Mouse (Mus musculus) limb, embryonic 14.5 days (tissue): ENCODE measurements around the gene Cd47. TPM values are rescaled to one million over a fixed set of nuclear protein-coding genes. Genes with fewer than 3 reads are reported as not detected.

ENCODE experiments used
- ATAC-seq: fragments of 200-750 bp; cut with Nextera tagmentation; 2 replicates; pipeline ENCODE4 v1.8.0; 2017; ENCODE audit warnings: low read depth, moderate number of reproducible peaks, moderate TSS enrichment; ENCODE audit not compliant: low FRiP score
- DNase-seq: peaks from one replicate; pipeline ENCODE4 v3.0.0-alpha.2; 2015; ENCODE audit warnings: low spot score
- H3K27ac ChIP-seq: fragments of 300-500 bp; sonication (generic); replicated peaks from 2 replicates; pipeline ENCODE4 v1.5.1; 2014; ENCODE audit warnings: low read depth, mild to moderate bottlenecking, low read length, moderate library complexity, mixed read lengths
- H3K27me3 ChIP-seq: fragments of 300-500 bp; sonication (generic); 2 replicates; pipeline ENCODE4 v1.6.1; 2014; ENCODE audit warnings: low read length, mixed read lengths; ENCODE audit not compliant: control insufficient read depth, insufficient read depth
- H3K36me3 ChIP-seq: fragments of 300-500 bp; sonication (generic); 2 replicates; pipeline ENCODE4 v1.6.1; 2014; ENCODE audit warnings: mild to moderate bottlenecking, low read length, moderate library complexity, mixed read lengths; ENCODE audit not compliant: control insufficient read depth, insufficient read depth
- H3K4me1 ChIP-seq: fragments of 300-500 bp; sonication (generic); 2 replicates; pipeline ENCODE4 v1.6.1; 2014; ENCODE audit warnings: antibody characterized with exemption, low read length, mixed read lengths; ENCODE audit not compliant: control insufficient read depth, insufficient read depth
- H3K4me2 ChIP-seq: fragments of 300-500 bp; sonication (generic); replicated peaks from 2 replicates; pipeline ENCODE4 v1.6.1; 2014; ENCODE audit warnings: low read depth, mild to moderate bottlenecking, low read length, moderate library complexity; ENCODE audit not compliant: severe bottlenecking
- H3K4me3 ChIP-seq: fragments of 300-500 bp; sonication (generic); replicated peaks from 2 replicates; pipeline ENCODE4 v1.5.1; 2014; ENCODE audit warnings: low read length
- H3K9ac ChIP-seq: fragments of 300-500 bp; sonication (generic); 2 replicates; pipeline ENCODE4 v1.6.1; 2014; ENCODE audit warnings: mild to moderate bottlenecking, low read depth, low read length, moderate library complexity; ENCODE audit not compliant: severe bottlenecking
- H3K9me3 ChIP-seq: fragments of 300-500 bp; sonication (generic); 2 replicates; pipeline ENCODE4 v1.6.1; 2016; ENCODE audit warnings: low read length; ENCODE audit not compliant: control insufficient read depth
- POLR2A ChIP-seq: fragments of 200-500 bp; IDR thresholded peaks from 2 replicates; pipeline ENCODE4 v1.8.0; 2012; ENCODE audit warnings: inconsistent platforms, mild to moderate bottlenecking, moderate library complexity, borderline replicate concordance; ENCODE audit not compliant: insufficient read depth, insufficient read length; ENCODE audit errors: extremely low read depth
- WGBS: fragments of 180-500 bp; shearing (Covaris S2); extraction: QIAGEN DNeasy Blood & Tissue Kit; methylation state at CpG from one replicate; pipeline ENCODE4 v1.1.7; 2014; 5-methylcytosine and 5-hydroxymethylcytosine counted together
- polyA plus RNA-seq, 2 experiments: library from polyadenylated mRNA; depleted of rRNA in 1 of 2; stranded (reverse) in 1 of 2; unstranded in 1 of 2; fragments of >200 nt; fragmentation: Nextera tagmentation in 1 of 2; extraction: Ambion mirVana in 1 of 2; gene quantifications; 2 replicates each; pipeline versions ENCODE4 v1.2.1 to v1.2.3; 2012 to 2014

The Cd47 gene
- polyA plus RNA-seq, 2 experiments, result 29.5 to 91.0 TPM

- no peak overlapping the region for H3K9ac ChIP-seq
- H3K36me3 ChIP-seq, result no peaks in the 10 kb centered on the region
- H3K4me3 ChIP-seq, result no peak overlapping the region
- ATAC-seq (no peak), DNase-seq (no peak)
- TF ChIP-seq POLR2A, result no peak
- H3K4me1 ChIP-seq, result peaks cover 10% of the 10 kb centered on the region
- no peaks in the 10 kb centered on the region for H3K9me3 ChIP-seq
- WGBS, result 88% methylated on average over 18 of the region's 18 CpGs
- H3K4me2 ChIP-seq, result no peak overlapping the region
- H3K27ac ChIP-seq, result no peak overlapping the region
- H3K27me3 ChIP-seq, result no peaks in the 10 kb centered on the region
Observed at GRCm38 (mm10) chr16:49807862-49808430, 7.6 kb downstream of the Cd47 start.

DNA sequence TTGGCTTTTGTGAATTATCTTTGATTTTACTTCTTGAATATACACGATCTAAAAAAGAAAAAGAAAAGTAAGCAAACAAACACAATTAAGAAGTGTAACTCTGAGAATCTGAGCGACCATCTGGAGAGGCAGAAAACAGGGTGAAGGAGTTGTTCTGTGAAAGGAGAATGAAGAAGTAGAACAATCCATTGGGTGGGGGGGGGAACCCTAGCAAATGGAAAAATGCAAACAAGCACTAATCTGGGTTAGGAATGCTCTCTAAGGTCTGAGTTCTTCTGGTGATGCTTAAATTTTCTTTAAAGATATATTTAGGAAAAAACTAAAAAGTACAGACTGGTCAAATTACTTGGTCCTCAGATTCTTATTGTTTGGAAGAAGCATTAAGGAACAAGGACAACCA, 11.6 kb downstream of the Cd47 start:
- 90% methylated on average over 2 of the region's 2 CpGs for whole genome bisulfite sequencing
- ATAC-seq, result no peak
- DNase-seq, result no peak
- Histone ChIP-seq H3K27ac (no peak overlapping the region), H3K9ac (no peak overlapping the region), H3K36me3 (no peaks in the 10 kb centered on the region), H3K27me3 (no peaks in the 10 kb centered on the region), H3K4me1 (0 out of 2 replicates have a peak, but pooled peaks cover 5% of the 10 kb centered on the region), H3K9me3 (no peaks in the 10 kb centered on the region), H3K4me3 (no peak overlapping the region), H3K4me2 (no peak overlapping the region)
- TF ChIP-seq POLR2A, result no peak

DNA sequence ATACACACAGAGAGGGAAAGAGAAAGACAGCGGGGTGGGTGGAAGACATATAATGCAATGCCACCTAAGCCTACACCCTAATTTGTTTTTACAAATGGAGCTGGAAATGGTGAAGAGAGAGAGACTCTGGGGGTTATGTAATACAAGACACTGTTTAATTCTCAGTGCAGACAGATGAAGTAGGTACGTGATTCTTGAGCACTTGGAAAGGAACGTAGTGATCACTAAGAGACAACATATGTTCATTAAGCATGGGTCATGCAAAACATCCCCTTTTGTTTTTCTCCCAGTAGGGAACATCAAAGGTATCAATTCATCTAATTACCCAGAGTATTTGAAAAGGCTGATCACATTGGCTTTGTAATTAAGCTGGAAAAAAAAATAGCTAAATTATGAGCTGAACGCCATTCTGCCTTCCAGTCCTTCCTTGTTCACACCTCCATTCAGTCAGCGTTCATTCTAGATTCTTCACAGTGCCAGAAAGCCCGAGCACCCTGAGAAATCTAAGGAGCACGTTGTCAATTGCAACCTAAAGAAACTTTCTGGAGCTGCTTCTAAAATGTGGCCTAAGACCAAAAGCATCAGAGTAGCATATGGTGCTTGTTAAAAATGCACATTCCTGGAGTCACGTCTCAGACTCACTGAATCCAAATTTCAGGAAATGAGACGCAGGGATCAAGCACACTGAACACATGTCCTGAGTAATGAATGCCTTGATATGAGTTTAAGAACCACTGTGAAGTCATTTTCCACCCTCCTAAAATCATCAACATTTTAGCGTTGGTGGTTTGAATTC, 12.7 kb downstream of the Cd47 start:
- H3K27me3 ChIP-seq, result no peaks in the 10 kb centered on the region
- no peak for TF ChIP-seq POLR2A
- DNase-seq (peak; percentile 52), ATAC-seq (peak; percentile 60; the same call in 1 of the 2 replicates)
- no peak overlapping the region for H3K27ac ChIP-seq
- H3K4me2 ChIP-seq, result no peak overlapping the region
- H3K36me3 ChIP-seq, result no peaks in the 10 kb centered on the region
- no peak overlapping the region for H3K4me3 ChIP-seq
- H3K4me1 ChIP-seq, result 0 out of 2 replicates have a peak, but pooled peaks cover 5% of the 10 kb centered on the region
- 29% methylated on average over 10 of the region's 10 CpGs for WGBS
- H3K9ac ChIP-seq, result no peak overlapping the region
- H3K9me3 ChIP-seq, result no peaks in the 10 kb centered on the region

DNA sequence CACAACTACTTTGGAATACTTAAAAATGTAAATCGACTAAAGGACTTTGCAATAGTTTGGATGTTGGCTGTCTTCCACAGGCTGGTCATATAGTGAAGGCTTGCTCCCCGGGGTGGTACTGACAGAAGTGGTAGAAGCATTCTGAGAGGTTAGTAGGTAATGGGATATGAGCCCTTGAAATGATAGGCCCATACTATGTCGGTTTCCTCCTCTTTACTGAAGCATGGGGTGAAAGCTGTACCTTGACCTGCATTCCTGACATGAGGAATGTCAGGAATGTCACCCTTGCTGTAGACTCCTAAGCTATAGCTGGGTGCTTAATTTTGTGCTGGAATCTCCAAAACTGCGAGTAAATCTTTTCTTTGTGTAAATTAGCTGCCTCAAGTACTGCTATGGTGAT, 14.1 kb downstream of the Cd47 start:
- no peak for TF ChIP-seq POLR2A
- no peak; the same call in 1 of the 2 replicates for ATAC-seq
- Histone ChIP-seq H3K9ac (no peak overlapping the region), H3K4me2 (no peak overlapping the region), H3K4me1 (0 out of 2 replicates have a peak, but pooled peaks cover 5% of the 10 kb centered on the region), H3K27me3 (no peaks in the 10 kb centered on the region), H3K9me3 (no peaks in the 10 kb centered on the region), H3K36me3 (no peaks in the 10 kb centered on the region), H3K27ac (no peak overlapping the region), H3K4me3 (no peak overlapping the region)
- WGBS, result 60% methylated on average over 4 of the region's 4 CpGs
- no peak for DNase-seq

GRCm38 (mm10) chr16:49816889-49817288, 16.6 kb downstream of the Cd47 start:
- ATAC-seq (no peak), DNase-seq (no peak)
- H3K4me1 ChIP-seq, result 0 out of 2 replicates have a peak, but pooled peaks cover 5% of the 10 kb centered on the region
- no peaks in the 10 kb centered on the region for H3K9me3 ChIP-seq
- TF ChIP-seq POLR2A, result no peak
- no peaks in the 10 kb centered on the region for H3K27me3 ChIP-seq
- H3K4me2 ChIP-seq, result no peak overlapping the region
- H3K36me3 ChIP-seq, result no peaks in the 10 kb centered on the region
- no peak overlapping the region for H3K9ac ChIP-seq
- H3K4me3 ChIP-seq, result no peak overlapping the region
- no peak overlapping the region for H3K27ac ChIP-seq
- 91% methylated on average over 3 of the region's 3 CpGs for WGBS
